Mouse (Mus musculus) bone marrow, adult 2 months (tissue): ENCODE measurements around the gene 1110032A03Rik.

Experiments
- CTCF ChIP-seq: fragments of 200-500 bp; IDR thresholded peaks from 2 replicates; pipeline ENCODE4 v1.5.1; 2011; ENCODE audit warnings: low read length, control low read depth; ENCODE audit not compliant: control insufficient read depth, insufficient read depth
- POLR2A ChIP-seq: fragments of 200-500 bp; IDR thresholded peaks from 2 replicates; pipeline ENCODE4 v1.6.1; 2011; ENCODE audit warnings: low read depth, mild to moderate bottlenecking, control low read depth, low read length, borderline replicate concordance; ENCODE audit not compliant: control insufficient read depth

- TF ChIP-seq CTCF (no peak), POLR2A (no peak)
Measured at GRCm38 (mm10) chr9:50798368-50798767, 23.0 kb upstream of the 1110032A03Rik start.
